Mouse (Mus musculus) CH12.LX (cell line): Measurements from ENCODE around the gene Ankrd12. TPM values are rescaled to one million over a fixed set of nuclear protein-coding genes. Genes with fewer than 3 reads are reported as not detected.
A peak's percentile ranks its signal among the peaks of the same experiment; 100 is the strongest.

Source experiments
- DNase-seq: peaks from one replicate; pipeline ENCODE4 v3.0.0-alpha.2; 2013; ENCODE audit errors: extremely low read depth
- H3K27ac ChIP-seq: 2 replicates; pipeline ENCODE4 v1.5.1; 2012; ENCODE audit warnings: low read depth, mild to moderate bottlenecking, control low read depth, moderate library complexity; ENCODE audit not compliant: insufficient read depth
- H3K27me3 ChIP-seq: replicated peaks from 2 replicates; pipeline ENCODE3; 2012; ENCODE audit warnings: inconsistent platforms
- H3K36me3 ChIP-seq, 2 experiments: replicated peaks in 1 of 2; 2 replicates each; pipeline versions ENCODE3 to v1.6.1; 2012; ENCODE audit warnings: inconsistent platforms in 1 of 2, low read length in 1 of 2, mild to moderate bottlenecking in 1 of 2, mixed read lengths in 1 of 2, moderate library complexity in 1 of 2; ENCODE audit not compliant: control insufficient read depth in 1 of 2, insufficient read depth in 1 of 2
- H3K4me1 ChIP-seq, 2 experiments: 2 replicates each; pipeline ENCODE4 v1.6.1; 2012; ENCODE audit warnings: inconsistent platforms in 1 of 2, moderate library complexity in 1 of 2; ENCODE audit not compliant: insufficient read depth in 2 of 2, control insufficient read depth in 1 of 2
- H3K4me2 ChIP-seq: 2 replicates; pipeline ENCODE4 v1.6.1; 2012; ENCODE audit warnings: low read depth, mild to moderate bottlenecking, control low read depth; ENCODE audit not compliant: poor library complexity, insufficient read depth, severe bottlenecking
- H3K4me3 ChIP-seq, 3 experiments: fragments of 150-350 bp in 1 of 3; sonication (generic) in 1 of 3; replicated peaks in 1 of 3; 2 replicates each; pipeline versions ENCODE3 to v1.5.1; 2011 to 2012; ENCODE audit warnings: low read depth in 2 of 3, low read length in 2 of 3, mild to moderate bottlenecking in 2 of 3, moderate library complexity in 2 of 3, control low read depth in 1 of 3, improper control_type of control experiment in 1 of 3, inconsistent platforms in 1 of 3, mixed read lengths in 1 of 3; ENCODE audit not compliant: poor library complexity in 1 of 3
- H3K79me2 ChIP-seq: replicated peaks from 2 replicates; pipeline ENCODE4 v1.6.1; 2012; ENCODE audit warnings: mild to moderate bottlenecking, moderate library complexity; ENCODE audit not compliant: control insufficient read depth, poor library complexity, insufficient read depth, severe bottlenecking; ENCODE audit errors: extremely low read depth
- H3K9ac ChIP-seq: 2 replicates; pipeline ENCODE4 v1.6.1; 2012; ENCODE audit warnings: low read depth, mild to moderate bottlenecking, control low read depth, moderate library complexity; ENCODE audit not compliant: insufficient read depth
- H3K9me3 ChIP-seq: replicated peaks from 2 replicates; pipeline ENCODE3; 2012; ENCODE audit warnings: low read length, inconsistent platforms, mixed read lengths
- BHLHE40 ChIP-seq: IDR thresholded peaks from 2 replicates; pipeline ENCODE4 v1.6.1; 2011; ENCODE audit warnings: mild to moderate bottlenecking, low read depth, low read length, improper control_type of control experiment
- CHD1 ChIP-seq: IDR thresholded peaks from 2 replicates; pipeline ENCODE4 v1.6.1; 2012; ENCODE audit warnings: low read depth, low read length, improper control_type of control experiment, inconsistent platforms
- CHD2 ChIP-seq: IDR thresholded peaks from 2 replicates; pipeline ENCODE4 v1.6.1; 2011; ENCODE audit warnings: low read length, improper control_type of control experiment
- CTCF ChIP-seq, 2 experiments: IDR thresholded peaks in 1 of 2; conservative IDR thresholded peaks in 1 of 2; 2 replicates each; pipeline ENCODE4 v1.5.1; 2011 to 2012; ENCODE audit warnings: low read depth in 2 of 2, low read length in 2 of 2, improper control_type of control experiment in 1 of 2, inconsistent platforms in 1 of 2, mild to moderate bottlenecking in 1 of 2, moderate library complexity in 1 of 2
- E2F4 ChIP-seq: IDR thresholded peaks from 2 replicates; pipeline ENCODE4 v1.6.1; 2011; ENCODE audit warnings: low read depth, low read length, improper control_type of control experiment; ENCODE audit not compliant: insufficient replicate concordance
- ETS1 ChIP-seq: conservative IDR thresholded peaks from 2 replicates; pipeline ENCODE4 v1.6.1; 2012; ENCODE audit warnings: low read depth, mild to moderate bottlenecking, inconsistent platforms, low read length, improper control_type of control experiment, moderate library complexity
- GABPA ChIP-seq: IDR thresholded peaks from 2 replicates; pipeline ENCODE4 v1.6.1; 2012; ENCODE audit warnings: low read depth, low read length, improper control_type of control experiment, inconsistent platforms; ENCODE audit not compliant: insufficient replicate concordance
- JUN ChIP-seq: IDR thresholded peaks from 2 replicates; pipeline ENCODE4 v1.6.1; 2011; ENCODE audit warnings: low read depth, mild to moderate bottlenecking, low read length, improper control_type of control experiment, moderate library complexity; ENCODE audit not compliant: insufficient read depth
- JUND ChIP-seq: conservative IDR thresholded peaks from 2 replicates; pipeline ENCODE4 v1.6.1; 2011; ENCODE audit warnings: low read depth, low read length, improper control_type of control experiment
- MAFK ChIP-seq: IDR thresholded peaks from 2 replicates; pipeline ENCODE4 v1.6.1; 2011; ENCODE audit warnings: low read length, improper control_type of control experiment; ENCODE audit not compliant: insufficient replicate concordance
- MAX ChIP-seq: IDR thresholded peaks from 2 replicates; pipeline ENCODE4 v1.6.1; 2011; ENCODE audit warnings: low read length, improper control_type of control experiment
- MYC ChIP-seq: IDR thresholded peaks from 2 replicates; pipeline ENCODE4 v1.6.1; 2011; ENCODE audit warnings: low read depth, mild to moderate bottlenecking, improper control_type of control experiment, low read length
- NELFE ChIP-seq: IDR thresholded peaks from 2 replicates; pipeline ENCODE4 v1.6.1; 2011; ENCODE audit warnings: low read depth, low read length, improper control_type of control experiment
- NRF1 ChIP-seq: IDR thresholded peaks from 2 replicates; pipeline ENCODE4 v1.6.1; 2014; ENCODE audit warnings: low read depth, mild to moderate bottlenecking, inconsistent platforms, low read length, improper control_type of control experiment, moderate library complexity
- POLR2AphosphoS2 ChIP-seq: IDR thresholded peaks from 2 replicates; pipeline ENCODE4 v1.6.1; 2011; ENCODE audit warnings: low read depth, low read length, improper control_type of control experiment
- RAD21 ChIP-seq: IDR thresholded peaks from 2 replicates; pipeline ENCODE4 v1.6.1; 2011; ENCODE audit warnings: low read depth, mild to moderate bottlenecking, low read length, improper control_type of control experiment, moderate library complexity
- SMC3 ChIP-seq: IDR thresholded peaks from 2 replicates; pipeline ENCODE4 v1.6.1; 2011; ENCODE audit warnings: low read depth, low read length, improper control_type of control experiment
- USF1 ChIP-seq: IDR thresholded peaks from 2 replicates; pipeline ENCODE4 v1.6.1; 2014; ENCODE audit warnings: low read depth, mild to moderate bottlenecking, inconsistent platforms, low read length, improper control_type of control experiment
- USF2 ChIP-seq: conservative IDR thresholded peaks from 2 replicates; pipeline ENCODE4 v1.6.1; 2011; ENCODE audit warnings: low read depth, low read length, improper control_type of control experiment
- ZC3H11A ChIP-seq: IDR thresholded peaks from 2 replicates; pipeline ENCODE4 v1.6.1; 2012; ENCODE audit warnings: low read depth, mild to moderate bottlenecking, inconsistent platforms, low read length, improper control_type of control experiment
- ZKSCAN1 ChIP-seq: IDR thresholded peaks from 2 replicates; pipeline ENCODE4 v1.6.1; 2012; ENCODE audit warnings: low read depth, inconsistent platforms, low read length, improper control_type of control experiment, borderline replicate concordance
- ZMIZ1 ChIP-seq: IDR thresholded peaks from 2 replicates; pipeline ENCODE4 v1.6.1; 2012; ENCODE audit warnings: low read depth, mild to moderate bottlenecking, inconsistent platforms, low read length, improper control_type of control experiment
- dilution Hi-C: fragments of 300-500 bp; cut with MboI; formaldehyde crosslinking; loops from 2 replicates; pipeline ENCODE4 v1.14.3; 2020; ENCODE audit warnings: low sequenced_read_pairs; ENCODE audit not compliant: extremely low pct_unique_long_range_greater_than_20kb, extremely low pct_ligation_motif_present
- in situ Hi-C: fragments of 300-500 bp; cut with MboI; formaldehyde crosslinking; loops from 3 replicates; pipeline ENCODE4 v1.14.3; 2019; ENCODE audit warnings: low sequenced_read_pairs, low pct_ligation_motif_present, low pct_unique_long_range_greater_than_20kb, mixed read lengths
- polyA plus RNA-seq: library from polyadenylated mRNA; unstranded; fragments of >175 nt; gene quantifications from 2 replicates; pipeline ENCODE4 v1.2.1, GENCODE M21; 2012; ENCODE audit warnings: low read depth; ENCODE audit not compliant: insufficient read length
- total RNA-seq, 2 experiments: library from RNA; depleted of rRNA; stranded (reverse); fragments of 300-350 nt in 1 of 2; fragments of >200 nt in 1 of 2; gene quantifications; 2 replicates each; pipeline ENCODE4 v1.2.3; 2012 to 2014

The Ankrd12 gene
- total and polyA plus RNA-seq, 3 experiments: 1.6 to 5.6 (median 1.7) TPM

- H3K9me3 ChIP-seq: no peaks in the 10 kb centered on the region
- H3K4me1 ChIP-seq: peaks cover 5 to 13% of the 10 kb centered on the region in 2 experiments; a peak in 3 of 4 replicates
- no peak overlapping the region for H3K9ac ChIP-seq
- TF ChIP-seq SMC3: no peak
- no peak for TF ChIP-seq ZC3H11A
- TF ChIP-seq MYC: no peak
- TF ChIP-seq RAD21: no peak
- no peak for TF ChIP-seq JUND
- TF ChIP-seq BHLHE40: no peak
- no peak for TF ChIP-seq ETS1
- no peak for TF ChIP-seq ZMIZ1
- TF ChIP-seq CHD2: no peak
- no peak for TF ChIP-seq USF2
- no peak for TF ChIP-seq NRF1
- no peak for TF ChIP-seq CTCF (conservative IDR thresholded peaks at IDR 0.05 in 1 of 2, IDR thresholded peaks at IDR 0.05 in 1 of 2; ENCODE audit: low read depth in 2 of 2, low read length in 2 of 2)
- H3K4me2 ChIP-seq: no peak overlapping the region
- H3K79me2 ChIP-seq: no peaks in the 10 kb centered on the region; the same call in 1 of the 2 replicates
- no peak overlapping the region for H3K27ac ChIP-seq
- in situ Hi-C loops (loop anchor here (10.0 kb wide), 1 partner anchor 234 kb away; the partner anchor contains the start of gene Ralbp1), dilution Hi-C loops (no loop called here)
- no peak overlapping the region for H3K4me3 ChIP-seq
- H3K27me3 ChIP-seq: no peaks in the 10 kb centered on the region
- DNase-seq: no peak
- peaks cover 49 to 68% of the 10 kb centered on the region in 2 experiments for H3K36me3 ChIP-seq
Observed at GRCm38 (mm10) chr17:66118991-66119390, 42.1 kb upstream of the Ankrd12 start.

- DNase-seq: no peak
- dilution Hi-C loops (no loop called here), in situ Hi-C loops (loop anchor here (10.0 kb wide), 1 partner anchor 227 kb away; the partner anchor contains the start of gene Ralbp1)
- Histone ChIP-seq H3K4me2 (peak overlapping the region; percentile 79), H3K27me3 (no peaks in the 10 kb centered on the region), H3K36me3 (peaks cover 32 to 40% of the 10 kb centered on the region in 2 experiments), H3K27ac (no peak overlapping the region), H3K9ac (peak overlapping the region; percentile 52; the same call in 1 of the 2 replicates), H3K9me3 (no peaks in the 10 kb centered on the region), H3K4me3 (peak overlapping the region; percentile 83 to 99 (median 93))
- TF ChIP-seq POLR2AphosphoS2: no peak
- no peak for TF ChIP-seq ZKSCAN1
- no peak for TF ChIP-seq USF1
- no peak for TF ChIP-seq MAFK
- TF ChIP-seq E2F4: no peak
- TF ChIP-seq NELFE: no peak
- no peak for TF ChIP-seq BHLHE40
- no peak for TF ChIP-seq GABPA
- no peak for TF ChIP-seq CHD1
- no peak for TF ChIP-seq RAD21
- TF ChIP-seq JUN: no peak
- TF ChIP-seq MAX: no peak
- TF ChIP-seq, all 38 proteins: peak for 0
- Histone ChIP-seq H3K4me1 (peaks cover 11 to 40% of the 10 kb centered on the region in 2 experiments), H3K79me2 (no peaks in the 10 kb centered on the region)
Observed at GRCm38 (mm10) chr17:66112166-66112565, 35.3 kb upstream of the Ankrd12 start.
